Mouse (Mus musculus) gastrocnemius, postnatal 25 days (tissue): ENCODE measurements at regions not wholly inside any gene's neighbourhood (a gene's known extent, or its start where the extent isn't known, plus 50 kb on each side); places are given as distances from the start of the nearest gene placed in this dataset.

ENCODE experiments used
- DNase-seq: peaks from one replicate; pipeline ENCODE4 v3.0.0; 2022

GRCm38 (mm10) chr4:91180241-91181096, 220.1 kb downstream of the Elavl2 start:
- DNase-seq, result no peak

DNA sequence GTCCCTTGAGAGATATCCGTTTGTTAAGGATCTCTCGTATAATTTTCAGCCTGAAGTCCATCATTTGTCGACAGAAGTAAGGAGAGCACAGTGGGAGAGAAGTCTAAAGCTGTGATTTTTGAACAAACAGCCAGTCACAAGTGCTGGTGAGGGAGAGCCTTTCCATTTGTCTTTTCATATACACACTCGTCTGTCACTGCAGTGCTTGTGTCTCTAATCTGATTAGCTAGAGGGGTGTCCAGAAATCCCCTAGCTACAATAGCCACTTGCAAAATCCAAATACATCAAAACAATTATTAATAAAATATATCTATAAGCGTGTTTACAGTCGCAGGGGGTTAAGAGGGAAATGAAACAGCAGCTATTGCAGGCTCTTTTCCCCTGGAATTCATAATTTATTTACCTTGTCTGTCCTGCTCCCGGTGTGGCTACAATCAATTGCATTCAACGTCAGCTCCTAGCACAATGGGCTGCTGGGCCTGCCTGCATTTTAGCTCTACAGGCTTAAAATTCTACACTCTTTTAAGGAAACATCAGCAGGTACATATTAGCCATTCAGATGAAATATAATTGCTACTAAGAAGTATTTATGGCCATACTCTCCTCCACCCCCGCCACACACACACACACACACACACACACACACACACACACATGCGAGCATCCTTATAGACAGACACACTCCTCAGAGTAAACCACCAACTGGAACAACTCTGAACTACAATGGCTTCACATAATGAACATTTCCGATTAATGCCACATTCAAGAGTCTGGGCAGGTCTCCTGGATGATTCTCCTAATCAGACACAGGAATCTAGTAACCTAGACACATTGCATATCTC, 236.1 kb downstream of the Elavl2 start:
- DNase-seq, result no peak

DNA sequence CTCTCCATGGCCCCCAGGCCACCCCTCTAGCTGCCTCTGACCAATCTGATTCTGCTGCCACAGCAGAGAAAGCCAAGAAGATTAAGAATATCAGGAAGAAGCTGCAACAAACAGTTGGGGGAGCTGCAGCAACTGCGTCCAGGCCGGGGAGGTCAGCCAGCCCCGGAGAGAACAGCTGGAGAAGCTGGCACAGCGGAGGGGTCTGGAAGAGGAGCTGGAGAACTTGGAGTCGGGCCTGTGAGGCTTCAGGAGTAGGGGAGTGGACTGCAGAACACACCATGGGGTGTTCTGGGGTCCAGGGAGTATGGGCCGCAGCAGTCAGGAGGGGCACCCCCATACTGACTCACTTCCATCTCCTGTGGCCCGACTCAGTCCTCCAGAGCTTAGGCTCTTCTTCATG, 243.5 kb downstream of the Elavl2 start:
- DNase-seq, result peak; percentile 68

- no peak for DNase-seq
These were observed 255.9 kb downstream of the Elavl2 start for GRCm38 (mm10) chr4:91144666-91145065.

GRCm38 (mm10) chr4:91143906-91144305, 256.7 kb downstream of the Elavl2 start:
- DNase-seq, result no peak

DNA sequence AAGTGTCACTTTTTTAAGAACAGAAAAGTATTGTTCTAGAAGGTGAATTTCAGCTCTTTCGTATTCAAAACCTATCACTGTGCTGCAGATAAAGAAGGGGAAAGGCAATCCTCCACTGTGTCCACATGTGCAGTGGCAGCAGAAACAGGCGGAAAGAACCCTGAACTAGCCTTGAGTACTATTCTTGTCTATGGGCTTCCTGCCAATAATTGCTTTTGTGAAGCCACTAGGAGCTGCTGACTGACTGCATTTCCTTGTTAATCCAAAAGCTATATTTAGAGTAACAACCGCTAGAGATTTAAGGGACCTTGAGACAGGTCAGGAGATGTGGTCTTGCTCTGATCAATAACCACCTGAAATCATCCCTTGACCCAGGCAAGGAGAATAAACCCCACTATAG, 265.3 kb downstream of the Elavl2 start:
- DNase-seq, result no peak

GRCm38 (mm10) chr4:91132266-91132665, 268.3 kb downstream of the Elavl2 start:
- DNase-seq, result no peak

DNA sequence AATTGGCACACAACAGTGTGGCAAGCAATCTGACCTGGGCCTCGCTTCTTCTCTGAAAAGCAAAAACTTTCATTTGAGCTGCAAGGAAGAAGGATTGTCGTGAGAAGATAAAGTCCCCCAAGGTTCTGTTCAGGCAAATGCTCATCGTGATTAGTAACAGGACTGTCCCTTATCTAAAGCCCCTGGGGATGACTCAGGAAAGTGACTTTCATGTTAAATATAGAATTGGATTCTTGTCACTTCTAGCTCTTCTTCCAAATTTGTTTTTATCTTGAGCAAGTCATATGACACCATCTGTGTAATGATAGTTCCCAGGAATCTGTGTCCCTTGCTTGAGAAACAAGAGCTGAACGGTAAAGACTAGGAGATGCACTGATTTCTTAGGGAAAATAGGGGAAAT, 280.3 kb downstream of the Elavl2 start:
- no peak for DNase-seq

DNA sequence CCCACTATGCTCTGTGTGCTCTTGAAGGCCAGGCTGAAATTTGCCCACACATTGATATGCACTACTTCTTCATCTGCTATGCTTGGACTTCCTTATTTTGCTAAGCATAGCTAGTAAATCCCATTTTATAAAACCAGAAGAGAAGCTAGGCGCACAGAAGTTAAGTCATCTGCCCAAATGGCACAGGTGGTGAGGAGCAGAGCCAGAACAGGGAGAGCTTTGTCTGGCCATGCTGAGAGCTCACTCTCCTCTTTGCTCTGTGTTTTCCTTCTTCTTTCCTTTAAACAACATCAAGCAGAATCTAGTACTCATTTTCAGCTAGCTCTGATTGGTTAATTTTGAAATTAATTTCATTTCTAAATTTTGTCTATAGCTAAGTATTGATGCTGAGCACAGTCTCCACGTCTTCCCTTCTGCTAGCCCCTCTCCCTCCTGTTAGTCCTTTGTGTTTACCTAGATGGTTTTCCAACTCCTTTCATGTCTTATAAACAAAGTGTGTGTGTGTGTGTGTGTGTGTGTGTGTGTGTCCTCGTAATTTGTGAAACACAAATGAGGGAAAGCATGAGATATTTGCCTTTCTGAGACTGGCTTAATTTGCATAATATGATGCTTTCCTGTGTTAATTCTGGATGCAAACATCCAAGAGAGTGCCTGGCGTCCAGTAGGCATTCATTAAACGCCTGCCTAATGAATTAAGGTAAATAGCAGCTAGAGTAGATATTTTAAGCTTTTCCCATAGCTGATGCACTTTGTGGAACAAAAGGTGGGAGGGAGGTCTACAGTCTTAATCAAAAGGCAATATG, 283.6 kb downstream of the Elavl2 start:
- DNase-seq, result no peak

GRCm38 (mm10) chr4:91111684-91112681, 288.6 kb downstream of the Elavl2 start:
- no peak for DNase-seq

- no peak for DNase-seq
These were observed 304.5 kb downstream of the Elavl2 start for GRCm38 (mm10) chr4:91096086-91096485.

DNA sequence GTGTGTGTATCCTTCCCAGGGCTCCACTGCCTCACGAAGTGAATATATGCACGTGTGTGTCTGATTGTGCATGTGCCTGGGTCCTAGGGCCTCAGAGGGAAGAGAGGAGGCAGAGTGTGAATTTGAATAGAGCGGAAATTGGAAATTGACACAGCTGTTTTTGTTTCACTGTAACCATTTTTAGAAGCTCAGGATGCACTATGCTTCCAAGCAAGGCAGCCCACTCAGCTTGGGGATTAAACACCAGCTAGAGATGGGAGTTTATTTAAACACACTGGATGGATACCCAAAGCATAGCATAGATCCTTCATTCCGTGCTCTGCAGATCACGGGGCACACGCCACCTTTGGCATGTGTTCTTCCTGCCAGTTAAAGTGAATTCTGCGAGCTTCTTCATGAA, 306.2 kb downstream of the Elavl2 start:
- DNase-seq, result no peak

DNA sequence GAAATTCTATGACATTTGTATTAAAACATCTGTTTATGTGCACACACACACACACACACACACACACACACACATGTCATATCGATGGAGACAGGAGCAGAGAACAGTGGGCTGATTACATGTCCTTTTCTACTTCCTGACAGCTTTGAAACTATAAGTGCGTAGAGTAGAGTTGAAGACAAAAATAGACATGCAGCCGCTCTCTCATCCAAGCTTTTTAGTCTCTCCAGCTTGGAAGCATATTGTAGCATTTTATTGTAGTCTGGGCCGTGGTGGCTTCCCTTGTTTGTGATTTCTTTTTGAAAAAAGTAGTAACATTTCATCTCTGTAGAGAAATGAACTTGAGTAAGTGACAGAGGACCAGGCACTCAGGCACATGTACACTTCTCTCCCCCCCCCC, 306.7 kb downstream of the Elavl2 start:
- no peak for DNase-seq

- no peak for DNase-seq
These were observed 308.3 kb downstream of the Elavl2 start for GRCm38 (mm10) chr4:91092323-91092722.

GRCm38 (mm10) chr4:91091910-91092309, 308.7 kb downstream of the Elavl2 start:
- DNase-seq, result no peak

- no peak for DNase-seq
These were observed 316.6 kb downstream of the Elavl2 start for GRCm38 (mm10) chr4:91083950-91084349.

DNA sequence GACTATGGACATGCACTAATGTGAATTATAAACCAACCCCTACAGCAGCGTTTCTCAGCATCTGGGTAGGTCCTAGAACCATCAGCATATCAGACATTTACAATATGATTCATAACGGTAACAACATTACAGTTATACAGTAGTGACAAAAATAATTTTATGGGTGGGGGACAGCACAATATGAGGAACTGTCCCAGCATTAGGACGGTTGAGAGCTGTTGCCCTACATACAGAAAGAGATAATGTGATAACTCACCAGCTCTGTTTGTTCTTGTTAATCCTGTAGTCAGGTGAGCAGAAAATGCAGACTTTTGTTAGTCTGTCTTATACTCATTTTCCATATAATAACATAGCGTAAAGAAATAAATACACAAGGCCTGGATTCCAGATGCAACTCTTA, 319.1 kb downstream of the Elavl2 start:
- no peak for DNase-seq

DNA sequence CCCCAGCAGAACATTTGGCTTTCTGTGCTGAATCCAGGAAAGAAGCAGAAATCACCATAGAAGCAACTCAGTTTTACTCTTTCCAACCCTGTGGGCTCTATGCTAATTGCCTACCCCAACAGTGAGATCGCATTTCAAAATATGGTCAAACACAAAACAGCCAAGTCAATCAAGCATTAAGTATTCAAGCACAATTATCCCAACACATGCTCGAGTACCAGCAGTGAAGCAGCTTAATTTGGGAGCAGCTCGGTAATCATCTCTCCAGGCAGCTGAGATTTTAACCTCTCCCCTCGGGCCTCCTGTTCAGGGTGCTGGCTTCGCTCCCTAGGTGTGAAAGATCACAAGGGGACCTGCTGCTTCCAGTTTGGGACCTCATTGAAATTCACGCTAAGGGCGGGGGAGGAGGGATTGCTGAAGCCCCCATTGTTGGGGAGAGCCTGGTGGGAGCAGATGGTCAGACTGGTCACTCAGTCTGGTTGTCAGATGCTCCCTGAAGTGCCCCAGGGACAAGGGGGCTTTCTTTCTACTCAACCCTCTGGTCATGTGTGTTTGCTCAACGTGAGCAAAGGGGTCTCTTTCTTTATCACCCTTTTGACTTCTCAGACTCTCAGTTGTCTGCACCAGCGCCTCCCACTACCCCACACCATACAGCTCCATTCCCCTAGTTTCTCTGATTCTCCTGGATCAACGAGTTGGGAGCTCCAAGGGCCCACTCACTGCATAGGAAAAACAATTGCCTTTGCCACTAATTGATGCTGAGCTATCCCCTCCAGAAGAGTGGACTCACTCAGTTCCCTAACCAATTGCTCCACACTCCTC, 319.8 kb downstream of the Elavl2 start:
- no peak for DNase-seq

GRCm38 (mm10) chr4:91071263-91071662, 329.3 kb downstream of the Elavl2 start:
- no peak for DNase-seq

DNA sequence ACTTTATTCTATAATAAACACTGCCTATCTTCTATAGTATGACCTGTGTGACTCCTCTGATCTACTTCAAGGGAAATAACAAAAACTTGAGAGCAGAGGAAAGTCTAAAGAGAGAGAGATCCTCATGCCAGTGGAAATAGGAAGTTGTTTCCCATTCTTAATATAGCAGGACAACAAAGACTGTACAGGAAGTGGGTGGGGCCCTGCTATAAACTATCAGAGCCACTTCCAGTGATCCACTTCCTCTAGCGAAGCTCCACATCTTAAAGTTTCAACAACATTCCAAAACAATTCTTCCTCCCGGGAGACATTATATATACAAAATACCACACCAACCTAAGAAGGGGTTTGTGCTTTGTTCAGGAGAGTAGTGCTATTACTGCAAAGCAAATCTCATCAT, 339.7 kb downstream of the Elavl2 start:
- no peak for DNase-seq
